Mouse (Mus musculus) megakaryocyte, embryonic 14.5 days (primary cell): Measurements from ENCODE around the gene Eepd1.

Experiments
- FLI1 ChIP-seq: IDR thresholded peaks from 2 replicates; pipeline ENCODE4 v1.6.1; 2012; ENCODE audit warnings: low read length, inconsistent platforms, mixed read lengths
- GATA1 ChIP-seq: IDR thresholded peaks from 3 replicates; pipeline ENCODE4 v1.6.1; 2012; ENCODE audit warnings: mixed read lengths, low read length, inconsistent platforms, borderline replicate concordance

GRCm38 (mm10) chr9:25479392-25480020 is 1.8 kb upstream of the Eepd1 start:
- TF ChIP-seq GATA1 (no peak), FLI1 (no peak)
